Mouse (Mus musculus) CD8-positive naive resting alpha-beta T cell, adult 2 months (primary cell): ENCODE results near the gene Gsdma.
"Not testable (repeated sequence)": the region's sequence is repeated elsewhere in the genome, so short reads cannot be mapped to it uniquely, and the experiment has no call there.

Experiments used
- DNase-seq, 2 experiments: peaks; one replicate each; pipeline ENCODE4 v3.0.0; 2022; ENCODE audit warnings: low read depth in 2 of 2, low spot score in 2 of 2

Gene Gsdma

DNA sequence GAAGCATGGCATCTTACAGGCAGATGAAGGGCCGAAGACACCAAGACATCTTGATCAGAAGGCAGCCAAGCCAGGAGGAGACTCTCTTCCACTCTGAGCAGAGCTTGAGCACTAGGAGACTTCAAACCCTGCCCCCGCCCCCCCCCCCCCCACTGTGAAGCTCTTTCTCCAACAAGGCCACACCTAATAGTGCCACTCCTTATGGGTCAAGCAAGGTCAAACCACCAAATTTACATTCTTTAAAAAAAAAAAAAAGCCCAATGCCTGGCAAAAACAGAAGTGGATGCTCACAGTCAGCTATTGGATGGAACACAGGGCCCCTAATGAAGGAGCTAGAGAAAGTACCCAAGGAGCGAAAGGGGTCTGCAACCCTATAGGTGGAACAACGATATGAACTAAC, 16.4 kb downstream of the Gsdma start:
- DNase-seq: not testable (repeated sequence)

DNA sequence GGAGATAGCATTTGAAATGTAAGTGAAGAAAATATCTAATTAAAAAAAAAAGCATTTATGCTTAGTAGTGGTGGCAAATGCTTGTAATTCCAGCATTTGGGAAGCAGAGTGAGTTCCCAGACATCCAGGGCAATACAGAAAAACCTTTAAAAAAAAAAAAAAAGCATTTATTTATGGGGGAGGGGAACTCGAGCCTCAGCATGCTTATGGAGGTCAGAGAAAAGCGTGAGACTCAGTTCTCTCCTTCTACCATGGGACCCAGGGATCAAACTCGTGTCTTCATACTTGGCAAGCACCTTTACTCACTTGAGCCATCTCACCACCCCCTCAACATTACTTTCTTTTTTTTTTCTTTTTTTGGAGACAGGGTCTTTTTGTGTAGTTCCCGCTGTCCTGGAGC, 17.0 kb downstream of the Gsdma start:
- no peak for DNase-seq

DNA sequence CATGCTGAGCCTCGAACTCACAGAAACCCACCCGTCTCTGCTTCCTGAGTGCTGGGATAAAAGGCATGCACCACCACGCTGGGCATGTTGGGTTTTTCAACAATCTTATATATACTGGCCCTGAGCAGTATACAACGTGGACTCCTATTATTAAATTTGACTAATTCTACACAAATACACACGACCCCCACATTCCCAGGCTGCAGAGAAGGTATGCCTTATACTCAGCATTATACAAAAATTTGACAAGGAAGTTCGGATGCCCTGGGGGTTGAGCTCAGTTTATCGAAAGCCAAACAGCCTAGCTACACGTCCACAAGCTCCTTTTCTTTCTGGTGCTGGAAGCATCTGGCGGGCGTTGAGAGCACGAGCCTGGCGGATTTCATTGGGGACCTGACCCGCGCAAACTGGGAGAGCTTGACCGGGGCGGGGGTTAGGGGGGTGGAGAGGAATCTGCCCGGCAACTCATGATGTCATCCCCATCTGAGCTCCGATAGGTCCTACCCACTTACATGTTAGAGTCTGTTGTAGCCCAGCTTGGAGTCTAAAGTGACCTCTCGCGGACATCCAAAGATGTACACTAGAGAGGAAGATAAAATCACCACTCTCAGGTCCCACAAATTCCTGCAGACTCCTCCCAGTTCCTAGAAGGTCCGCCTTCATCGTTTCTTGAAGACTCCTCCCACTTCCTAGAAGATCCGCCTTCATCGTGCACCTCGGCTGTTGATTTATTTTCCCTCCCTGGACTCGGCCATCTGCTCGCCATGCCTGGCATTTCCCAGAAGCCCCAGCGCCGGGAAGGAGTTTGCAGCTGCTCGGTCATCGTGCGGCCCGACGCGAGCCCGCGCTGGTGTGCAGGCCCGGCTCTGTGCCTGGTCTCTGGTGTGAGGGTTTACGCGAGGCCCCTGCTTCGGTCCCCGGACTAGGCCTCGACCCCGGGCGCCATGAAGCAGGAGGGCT, 17.9 kb downstream of the Gsdma start, which contains the start of gene Psmd3:
Gene Psmd3, plus strand, starts transcription at position 769 of the 960 bp plus-strand sequence.
- DNase-seq: peak; percentile 94 to 99

DNA sequence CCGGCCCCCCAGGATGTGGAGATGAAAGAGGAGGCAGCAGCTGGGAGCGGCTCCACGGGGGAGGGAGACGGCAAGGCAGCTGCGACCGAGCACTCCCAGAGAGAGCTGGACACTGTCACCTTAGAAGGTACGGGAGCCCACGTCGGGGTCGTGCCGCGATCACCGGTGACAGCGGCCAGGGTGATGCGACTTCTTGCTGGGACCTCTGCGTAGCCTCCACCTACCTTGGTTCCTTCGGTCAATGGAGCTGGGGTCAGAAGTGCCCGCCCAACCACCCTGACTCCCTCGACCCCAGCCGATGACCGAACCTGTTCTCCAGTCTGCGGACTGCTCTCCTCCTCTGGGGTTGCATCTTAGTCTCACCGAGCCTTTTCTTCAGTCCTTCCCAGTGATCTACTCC, 18.7 kb downstream of the Gsdma start:
- no peak for DNase-seq

DNA sequence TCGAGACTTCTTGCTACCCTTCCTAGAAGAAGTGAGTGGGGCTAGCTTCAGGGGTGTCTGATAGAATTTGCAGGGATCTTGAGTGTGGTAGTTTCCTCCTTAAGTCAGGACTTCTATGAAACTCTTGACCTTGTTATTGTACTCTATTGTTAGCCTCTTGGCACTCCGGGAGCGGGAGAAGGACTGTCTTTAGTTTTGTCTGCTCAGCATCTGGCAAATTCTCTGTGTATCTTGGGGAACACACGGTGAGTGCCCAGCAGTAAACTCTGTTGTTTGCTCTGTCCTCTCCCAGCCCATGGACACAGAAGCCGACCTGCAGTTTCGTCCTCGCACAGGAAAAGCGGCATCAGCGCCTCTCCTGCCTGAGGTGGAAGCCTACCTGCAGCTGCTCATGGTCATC, 21.5 kb downstream of the Gsdma start:
- no peak for DNase-seq

DNA sequence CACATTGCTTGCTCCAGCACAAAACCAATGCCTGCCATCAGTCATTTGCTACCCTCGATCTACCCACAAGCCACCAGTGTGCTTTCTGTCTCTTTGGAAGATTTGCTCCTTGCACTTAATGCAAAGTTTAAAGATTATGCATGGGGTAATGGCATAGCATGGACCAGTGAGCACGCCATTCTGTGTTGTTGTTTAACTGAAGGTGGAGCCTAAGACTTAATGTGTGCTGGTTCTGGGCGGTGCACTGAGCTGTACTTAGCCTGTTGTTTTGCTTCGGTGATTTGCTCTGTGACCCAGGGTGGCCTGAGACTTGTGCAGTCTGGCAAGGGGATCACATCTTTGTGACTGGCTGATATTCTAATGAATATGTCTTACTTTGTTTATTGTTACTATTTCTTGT, 22.8 kb downstream of the Gsdma start:
- DNase-seq: no peak

DNA sequence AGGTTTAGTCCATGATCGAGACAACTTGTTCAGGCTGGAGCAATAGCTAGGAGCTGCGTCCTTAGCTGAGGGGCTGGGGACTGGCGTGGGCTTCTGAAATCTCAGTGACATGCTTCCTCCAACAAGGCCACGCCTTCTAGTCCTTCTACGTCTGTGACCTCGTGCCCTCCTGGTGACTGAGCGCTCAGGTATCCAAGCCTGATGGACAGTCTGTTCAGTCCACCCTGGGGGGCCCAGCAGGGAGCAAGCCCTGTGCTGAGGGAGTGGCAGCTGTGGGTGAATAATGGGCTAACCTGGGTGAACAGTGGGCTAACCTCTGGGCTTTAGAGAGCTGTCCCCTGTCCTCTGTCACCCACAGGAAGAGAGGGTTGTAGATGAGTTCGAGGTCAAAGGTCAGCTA, 23.9 kb downstream of the Gsdma start:
- no peak for DNase-seq

DNA sequence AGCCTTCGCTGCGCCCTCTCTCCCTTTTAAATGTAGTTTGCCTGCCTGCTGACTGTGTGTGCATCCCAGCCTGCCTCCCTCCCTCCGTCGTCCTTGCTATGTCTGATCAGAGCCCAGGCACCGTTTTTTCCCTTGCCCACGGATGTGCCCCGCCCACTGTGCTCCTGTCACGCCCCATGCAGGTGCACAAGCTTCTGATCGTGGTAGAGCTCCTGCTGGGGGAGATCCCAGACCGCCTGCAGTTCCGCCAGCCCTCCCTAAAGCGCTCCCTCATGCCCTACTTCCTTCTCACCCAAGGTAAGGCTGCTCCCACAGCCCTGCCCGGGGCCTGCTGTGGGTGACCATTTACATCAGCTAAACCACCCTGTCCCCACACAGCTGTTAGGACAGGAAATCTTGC, 29.1 kb downstream of the Gsdma start:
- no peak for DNase-seq

DNA sequence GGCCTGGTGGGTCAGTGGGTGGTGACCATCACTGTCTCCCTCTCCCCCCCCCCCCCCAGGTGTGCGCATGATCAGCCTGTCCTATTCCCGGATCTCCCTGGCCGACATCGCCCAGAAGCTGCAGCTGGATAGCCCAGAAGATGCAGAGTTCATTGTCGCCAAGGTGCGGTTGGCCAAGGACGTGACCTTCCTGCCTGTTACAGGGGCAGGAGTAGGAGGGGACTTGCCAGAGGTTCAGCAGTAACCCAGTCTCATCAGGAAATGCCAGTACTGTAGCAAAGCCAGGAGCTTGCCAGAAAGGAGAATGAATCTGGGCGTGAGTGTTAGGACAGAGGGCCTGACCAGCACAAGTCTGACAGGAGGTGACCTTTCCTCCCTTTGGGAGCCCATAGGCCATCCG, 29.6 kb downstream of the Gsdma start:
- no peak for DNase-seq

DNA sequence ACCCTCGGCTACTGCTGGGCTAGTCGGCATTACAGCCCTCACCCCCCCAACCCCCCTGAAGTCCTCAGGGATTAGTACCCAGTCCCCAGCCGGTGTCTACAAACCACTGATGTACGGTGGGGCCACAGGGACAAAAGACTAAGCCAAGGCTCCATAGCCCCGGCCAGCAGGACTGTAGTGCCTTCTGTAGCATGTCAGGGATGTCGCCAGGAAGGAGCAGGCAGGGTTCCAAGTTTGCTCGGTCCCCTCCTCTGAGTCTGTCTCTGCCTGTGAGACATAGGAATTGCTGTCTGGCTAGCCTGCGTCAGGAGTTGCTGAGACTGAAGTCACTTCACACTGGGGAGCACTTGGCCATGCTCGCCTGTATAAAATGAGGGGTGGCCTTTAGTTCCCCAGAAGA, 30.1 kb downstream of the Gsdma start:
- DNase-seq: no peak

DNA sequence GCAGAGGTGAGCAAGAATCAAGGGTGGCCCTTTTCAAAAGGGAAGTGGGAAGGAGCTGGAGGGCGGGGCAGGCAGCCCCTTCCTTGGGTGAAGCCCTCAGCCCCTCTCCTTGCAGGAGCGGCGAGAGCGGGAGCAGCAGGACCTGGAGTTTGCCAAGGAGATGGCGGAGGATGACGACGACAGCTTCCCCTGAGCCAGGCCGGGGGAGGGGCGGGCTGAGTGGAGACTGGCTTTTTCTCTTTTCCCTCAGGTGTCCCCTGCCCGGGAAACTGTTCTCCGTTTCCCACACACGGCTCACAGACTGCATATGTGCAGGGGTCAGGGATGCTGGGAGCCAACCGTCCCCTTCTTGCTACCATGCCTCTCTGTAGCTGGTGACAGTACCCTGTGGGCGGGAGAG, 31.3 kb downstream of the Gsdma start:
- no peak for DNase-seq

DNA sequence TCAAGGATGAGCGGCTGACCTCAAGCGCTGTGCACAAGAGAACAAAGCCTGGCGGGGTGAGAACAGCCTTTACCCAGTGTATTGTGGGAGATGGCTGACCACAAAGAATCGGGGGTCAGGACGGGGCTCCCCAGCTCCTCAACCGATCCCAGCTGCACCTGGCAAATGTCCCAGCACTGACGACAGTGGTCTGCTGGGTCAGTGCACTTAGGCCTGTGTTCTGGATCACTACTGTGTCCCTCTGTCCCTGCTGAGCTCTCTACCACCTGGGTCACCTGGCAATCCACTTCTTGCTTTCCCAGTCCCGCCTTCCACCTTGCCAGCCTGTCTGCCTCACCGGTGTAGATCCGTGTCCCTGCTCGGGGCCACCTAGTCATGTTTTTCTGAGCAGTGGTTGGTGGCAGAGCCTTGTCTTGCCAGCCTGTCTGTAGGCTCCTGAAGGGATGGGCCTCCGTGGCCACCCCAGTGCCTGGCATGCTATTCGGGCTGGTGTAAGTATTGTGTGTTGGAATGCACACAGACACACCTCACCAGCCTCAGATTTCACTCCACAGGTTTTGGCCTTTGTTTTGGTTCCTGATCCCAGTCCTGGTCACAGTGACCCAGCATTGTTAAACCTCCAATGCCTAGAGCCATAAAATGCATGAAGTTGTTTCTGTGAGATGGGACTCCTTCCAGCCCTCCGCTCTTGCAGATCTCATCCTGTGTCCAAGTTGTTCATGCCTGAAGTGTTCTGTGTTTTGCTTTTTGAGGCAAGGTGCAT, 32.5 kb downstream of the Gsdma start:
- DNase-seq: no peak

DNA sequence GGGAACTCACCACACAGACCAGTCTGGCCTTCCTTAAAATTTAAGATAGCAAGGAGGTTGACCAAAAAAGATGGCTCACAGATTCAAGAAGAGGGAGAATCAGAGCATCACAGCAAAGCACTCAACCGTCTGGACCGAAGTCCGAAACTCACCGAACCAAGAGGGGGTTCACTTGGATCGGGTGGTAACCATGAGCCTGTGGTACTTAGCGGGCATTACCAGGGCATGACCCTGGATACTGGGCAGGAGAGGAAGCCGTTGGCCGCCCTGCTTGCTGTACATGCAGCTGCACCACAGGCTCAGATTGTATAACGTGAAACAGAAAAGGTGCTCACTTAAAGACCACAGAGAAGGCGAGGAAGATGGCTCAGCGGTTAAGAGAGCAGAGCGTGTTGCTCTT, 33.1 kb downstream of the Gsdma start:
- no peak for DNase-seq

DNA sequence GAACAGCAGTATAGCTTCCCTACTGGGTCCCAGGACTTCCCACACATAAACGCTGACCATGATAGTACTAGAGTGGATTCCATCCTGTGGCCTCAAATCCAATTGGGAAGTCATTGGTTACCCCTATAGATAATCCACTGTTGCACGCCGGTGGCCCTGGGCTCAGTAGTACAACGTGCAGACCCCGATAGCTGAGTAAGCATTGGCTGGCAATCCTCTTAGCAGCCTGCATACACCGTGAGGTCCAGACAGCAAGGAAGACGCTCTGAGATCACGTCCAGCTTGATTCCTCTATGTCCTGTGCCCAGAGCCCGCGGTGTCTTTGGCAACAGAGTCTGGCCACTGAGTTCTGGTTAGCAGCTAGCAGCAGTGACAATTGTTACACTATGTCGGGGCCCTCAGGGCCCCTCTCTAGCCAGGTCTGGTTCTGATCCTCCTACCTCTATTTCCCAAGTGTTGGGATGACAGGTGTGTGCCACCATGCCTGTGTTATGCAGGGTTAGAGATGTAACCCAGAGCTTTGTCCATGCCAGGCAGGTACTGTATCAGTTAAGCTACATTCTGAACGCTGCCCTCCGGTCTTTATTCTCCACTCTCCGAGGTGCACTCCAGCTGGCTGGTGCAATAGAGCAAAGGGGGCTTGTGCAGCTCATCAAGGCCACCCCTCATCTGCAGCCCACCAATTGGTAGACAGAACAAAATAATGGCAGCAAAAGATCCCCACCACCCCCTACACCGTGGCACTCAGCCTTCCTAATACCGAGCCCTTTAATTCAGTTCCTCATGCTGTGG, 34.9 kb downstream of the Gsdma start:
- DNase-seq: no peak

DNA sequence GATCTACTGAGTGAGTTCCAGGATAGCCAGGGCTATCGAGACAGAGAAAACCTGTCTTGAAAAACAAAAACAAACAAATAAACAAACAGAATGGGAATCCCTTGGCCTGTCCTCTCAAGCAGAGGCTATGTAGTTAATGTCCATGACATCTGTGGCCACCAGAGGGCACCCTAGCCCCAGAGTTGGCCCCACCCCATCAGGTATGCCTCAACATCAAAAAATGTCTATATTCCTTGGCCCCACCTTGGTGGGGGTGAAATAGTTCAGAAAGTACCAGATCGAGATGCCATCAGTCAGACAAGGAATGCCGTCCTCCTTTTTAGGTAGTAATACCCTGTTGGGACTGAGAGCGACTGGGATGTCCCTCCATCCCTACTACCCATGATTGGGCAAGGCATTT, 35.8 kb downstream of the Gsdma start:
- DNase-seq: peak; percentile 72 to 77

DNA sequence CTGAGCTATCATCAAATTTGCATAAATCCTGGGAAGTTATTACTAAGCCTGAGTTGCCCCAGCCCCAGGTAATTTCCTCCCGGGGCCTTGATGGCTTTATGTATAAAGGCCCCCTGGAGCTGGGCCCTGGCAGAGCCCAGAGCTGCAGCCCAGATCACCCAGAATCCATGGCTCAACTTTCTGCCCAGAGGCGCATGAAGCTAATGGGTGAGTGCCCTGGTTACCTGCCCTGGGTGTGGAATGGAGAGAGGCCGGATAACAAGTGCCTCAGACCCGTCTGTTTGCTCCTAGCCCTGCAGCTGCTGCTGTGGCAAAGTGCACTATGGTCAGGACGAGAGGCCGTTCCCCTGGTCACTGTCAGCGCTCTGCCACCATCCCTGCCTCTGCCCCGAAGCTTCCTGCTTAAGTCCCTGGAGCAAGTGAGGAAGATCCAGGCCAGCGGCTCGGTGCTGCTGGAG, 37.1 kb downstream of the Gsdma start, which contains the start of gene Csf3:
Gene Csf3, plus strand, starts transcription at position 51 of the 458 bp plus-strand sequence.
- no peak for DNase-seq

DNA sequence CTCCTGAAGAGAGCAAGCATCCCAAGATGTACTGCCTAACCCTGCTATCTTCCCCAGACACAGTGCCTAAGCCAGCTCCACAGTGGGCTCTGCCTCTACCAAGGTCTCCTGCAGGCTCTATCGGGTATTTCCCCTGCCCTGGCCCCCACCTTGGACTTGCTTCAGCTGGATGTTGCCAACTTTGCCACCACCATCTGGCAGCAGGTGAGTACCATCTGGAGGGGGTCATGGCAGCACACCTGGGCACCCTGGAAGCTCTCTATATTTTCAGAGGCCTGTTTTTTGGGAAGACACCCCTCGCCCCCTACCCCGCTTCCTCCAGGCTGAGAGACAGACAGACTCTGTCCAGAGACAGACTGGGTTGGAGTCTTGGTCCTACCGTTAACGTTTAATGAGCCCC, 38.2 kb downstream of the Gsdma start:
- no peak for DNase-seq

DNA sequence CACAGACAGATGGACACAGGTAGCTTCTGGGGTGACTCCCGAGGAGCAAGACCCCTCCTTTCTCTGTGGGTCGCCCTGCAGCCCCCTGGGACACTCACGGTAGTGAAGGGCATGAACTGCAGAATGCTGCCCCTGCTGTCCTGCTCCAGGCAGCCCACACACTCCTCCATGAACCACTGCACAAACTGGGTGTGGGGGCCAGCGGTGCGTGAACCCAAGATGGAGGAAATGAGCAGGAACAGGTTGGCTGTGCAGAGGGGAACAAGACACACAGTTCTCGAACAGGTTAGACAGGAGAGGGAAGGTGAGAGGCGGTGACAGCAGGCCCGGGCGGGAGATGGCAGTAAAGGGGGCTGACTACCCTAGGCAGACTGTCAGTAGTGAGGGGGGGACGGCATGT, 40.9 kb downstream of the Gsdma start:
- DNase-seq: no peak

DNA sequence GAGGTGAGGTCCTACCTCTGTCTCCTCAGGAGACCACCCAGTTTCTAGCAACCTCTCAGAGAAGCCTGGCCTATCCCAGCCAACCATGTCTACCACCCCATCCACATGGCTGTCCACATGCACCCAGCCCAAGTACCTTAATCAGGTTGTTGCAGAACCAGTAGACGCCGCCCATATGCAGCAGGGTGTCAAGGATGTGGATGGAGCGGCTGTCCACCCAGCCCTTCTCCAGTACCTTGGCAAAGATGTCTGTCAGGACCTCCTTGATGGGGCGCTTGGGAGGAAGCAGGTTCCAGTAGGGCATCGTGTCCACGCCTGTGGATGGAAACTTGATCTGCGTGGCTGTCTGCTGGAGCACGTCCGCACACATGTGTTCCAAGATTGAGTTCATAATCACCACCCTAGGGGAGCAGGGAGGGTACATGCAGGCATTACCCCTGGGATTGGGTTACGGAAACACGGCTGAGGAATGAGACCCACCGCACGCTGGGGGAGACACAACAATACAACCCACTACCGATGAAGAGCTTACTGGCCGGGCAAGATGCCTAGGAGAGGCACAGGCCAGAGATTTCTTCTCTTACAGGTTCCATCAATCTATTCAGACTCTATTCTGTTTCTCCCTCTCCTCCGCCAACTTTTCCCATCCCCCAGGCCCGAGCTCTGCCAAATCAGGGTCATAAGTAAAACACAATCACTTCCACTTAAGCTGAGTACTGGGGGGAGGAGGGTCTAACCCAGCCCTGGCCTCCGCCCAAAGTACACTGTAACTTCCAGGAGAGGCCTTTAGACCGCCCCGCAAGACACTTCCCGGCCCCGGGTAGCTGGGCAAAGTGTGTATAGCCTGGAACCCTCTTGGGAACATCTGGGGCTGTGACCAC, 43.5 kb downstream of the Gsdma start:
- no peak for DNase-seq

DNA sequence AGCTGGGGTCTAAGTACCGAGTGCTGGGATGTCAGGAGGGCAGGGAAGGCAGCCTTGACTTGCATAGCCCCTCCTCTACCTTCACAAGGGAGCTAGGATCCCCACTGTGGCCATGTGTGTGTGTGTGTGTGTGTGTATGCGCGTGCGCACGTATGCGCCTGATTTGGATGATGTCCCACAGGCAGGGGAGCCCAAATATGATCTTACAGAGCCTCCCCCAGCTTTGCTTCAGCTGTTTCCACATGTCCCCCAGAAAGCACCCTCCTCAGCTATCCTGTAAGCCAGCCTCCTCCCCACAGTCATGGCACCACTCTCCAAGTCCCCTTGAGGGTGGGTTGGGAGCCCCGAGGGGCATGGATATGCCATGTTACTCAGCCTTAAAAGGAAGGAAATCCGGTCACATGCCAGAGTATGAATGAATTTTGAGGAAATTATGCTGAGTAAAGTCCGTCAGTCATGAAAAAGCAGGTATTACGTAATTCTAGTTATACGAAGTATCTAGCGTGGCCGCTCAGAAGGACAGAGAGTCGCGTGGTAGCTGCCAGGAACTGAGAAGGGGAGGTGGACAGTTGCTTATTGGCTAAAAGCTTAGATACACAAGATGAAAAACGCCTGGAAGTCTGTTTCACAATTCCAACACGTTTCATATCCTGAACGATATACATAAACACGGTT, 44.3 kb downstream of the Gsdma start:
- DNase-seq: no peak
